Mouse (Mus musculus) CH12F3 (cell line): Measurements from ENCODE around the gene Tcf15.

ENCODE experiments used
- in situ Hi-C: fragments of 300-500 bp; cut with MboI; formaldehyde crosslinking; loops from 2 replicates; pipeline ENCODE4 v1.14.3; 2020; ENCODE audit warnings: low sequenced_read_pairs

Tcf15 gene

GRCm38 (mm10) chr2:152117694-152118093, 25.7 kb upstream of the Tcf15 start:
- in situ Hi-C loops = loop anchor here (25.0 kb wide), 1 partner anchor 270 kb away; the partner anchor contains the start of genes Nrsn2 and Sox12

- in situ Hi-C loops = loop anchor here (25.0 kb wide), 1 partner anchor 268 kb away; the partner anchor contains the start of genes Nrsn2 and Sox12
Measured at GRCm38 (mm10) chr2:152119228-152119865, 24.0 kb upstream of the Tcf15 start.

GRCm38 (mm10) chr2:152122896-152123295, 20.5 kb upstream of the Tcf15 start:
- in situ Hi-C loops = loop anchor here (25.0 kb wide), 1 partner anchor 264 kb away; the partner anchor contains the start of genes Nrsn2 and Sox12

GRCm38 (mm10) chr2:152128597-152128996, 14.8 kb upstream of the Tcf15 start:
- in situ Hi-C loops = no loop called here

- in situ Hi-C loops = no loop called here
Measured at GRCm38 (mm10) chr2:152129778-152130177, 13.6 kb upstream of the Tcf15 start.

- in situ Hi-C loops = no loop called here
Measured at GRCm38 (mm10) chr2:152132016-152132415, 11.3 kb upstream of the Tcf15 start.

GRCm38 (mm10) chr2:152132691-152133090, 10.7 kb upstream of the Tcf15 start:
- in situ Hi-C loops = no loop called here

- in situ Hi-C loops = no loop called here
Measured at GRCm38 (mm10) chr2:152139191-152139987, 4.0 kb upstream of the Tcf15 start.

GRCm38 (mm10) chr2:152140941-152141340, 2.4 kb upstream of the Tcf15 start:
- in situ Hi-C loops = no loop called here

- in situ Hi-C loops = no loop called here
Measured at GRCm38 (mm10) chr2:152141491-152141890, 1.9 kb upstream of the Tcf15 start.

GRCm38 (mm10) chr2:152142046-152142445, 1.3 kb upstream of the Tcf15 start:
- in situ Hi-C loops = no loop called here

GRCm38 (mm10) chr2:152142571-152142970, 790 bp upstream of the Tcf15 start:
- in situ Hi-C loops = no loop called here

- in situ Hi-C loops = no loop called here
Measured at GRCm38 (mm10) chr2:152144158-152144450, 743 bp downstream of the Tcf15 start.

GRCm38 (mm10) chr2:152144501-152144900, 1.1 kb downstream of the Tcf15 start:
- in situ Hi-C loops = no loop called here

GRCm38 (mm10) chr2:152145711-152146110, 2.4 kb downstream of the Tcf15 start:
- in situ Hi-C loops = no loop called here

- in situ Hi-C loops = no loop called here
Measured at GRCm38 (mm10) chr2:152147079-152147478, 3.7 kb downstream of the Tcf15 start.

GRCm38 (mm10) chr2:152148675-152149074, 5.3 kb downstream of the Tcf15 start:
- in situ Hi-C loops = no loop called here

- in situ Hi-C loops = no loop called here
Measured at GRCm38 (mm10) chr2:152149891-152150290, 6.5 kb downstream of the Tcf15 start.

- in situ Hi-C loops = no loop called here
Measured at GRCm38 (mm10) chr2:152150373-152150772, 7.0 kb downstream of the Tcf15 start.

- in situ Hi-C loops = no loop called here
Measured at GRCm38 (mm10) chr2:152153361-152153760, 10.0 kb downstream of the Tcf15 start.

GRCm38 (mm10) chr2:152155414-152156208, 12.2 kb downstream of the Tcf15 start:
- in situ Hi-C loops = no loop called here
